Mouse (Mus musculus) neural tube, embryonic 13.5 days (tissue): ENCODE data around the gene Ipo5. TPM values are rescaled to one million over a fixed set of nuclear protein-coding genes. Genes with fewer than 3 reads are reported as not detected.

Source experiments
- ATAC-seq: fragments of 200-750 bp; cut with Nextera tagmentation; 2 replicates; pipeline ENCODE4 v1.8.0; 2017; ENCODE audit warnings: low read depth, mild to moderate bottlenecking, moderate TSS enrichment, moderate library complexity
- H3K27ac ChIP-seq: fragments of 300-500 bp; sonication (generic); replicated peaks from 2 replicates; pipeline ENCODE4 v1.5.1; 2015; ENCODE audit warnings: moderate library complexity, mild to moderate bottlenecking, inconsistent platforms
- H3K27me3 ChIP-seq: fragments of 300-500 bp; sonication (generic); 2 replicates; pipeline ENCODE4 v1.6.1; 2015; ENCODE audit warnings: mild to moderate bottlenecking, inconsistent platforms
- H3K36me3 ChIP-seq: fragments of 300-500 bp; sonication (generic); 2 replicates; pipeline ENCODE4 v1.6.1; 2015; ENCODE audit warnings: mild to moderate bottlenecking, inconsistent platforms
- H3K4me1 ChIP-seq: fragments of 300-500 bp; sonication (generic); replicated peaks from 2 replicates; pipeline ENCODE4 v1.6.1; 2015; ENCODE audit warnings: inconsistent platforms
- H3K4me2 ChIP-seq: fragments of 300-500 bp; sonication (generic); 2 replicates; pipeline ENCODE4 v1.6.1; 2015; ENCODE audit warnings: inconsistent platforms, mild to moderate bottlenecking, moderate library complexity
- H3K4me3 ChIP-seq: fragments of 300-500 bp; sonication (generic); 2 replicates; pipeline ENCODE4 v1.5.1; 2015; ENCODE audit warnings: mild to moderate bottlenecking, inconsistent platforms
- H3K9ac ChIP-seq: fragments of 300-500 bp; sonication (generic); 2 replicates; pipeline ENCODE4 v1.6.1; 2015; ENCODE audit warnings: moderate library complexity, mild to moderate bottlenecking, inconsistent platforms
- H3K9me3 ChIP-seq: fragments of 300-500 bp; sonication (generic); 2 replicates; pipeline ENCODE4 v1.6.1; 2016; ENCODE audit warnings: inconsistent platforms
- WGBS: fragments of 180-500 bp; shearing (Covaris S2); methylation state at CpG from one replicate; pipeline ENCODE4 v1.1.7; 2015; 5-methylcytosine and 5-hydroxymethylcytosine counted together
- polyA plus RNA-seq: library from polyadenylated mRNA; unstranded; fragments of >200 nt; fragmentation: Nextera tagmentation; extraction: Ambion mirVana; gene quantifications from 2 replicates; pipeline ENCODE4 v1.2.1, GENCODE M21; 2015

Gene Ipo5
- polyA plus RNA-seq, 1 experiment from 2014 or later = 56.5 TPM

DNA sequence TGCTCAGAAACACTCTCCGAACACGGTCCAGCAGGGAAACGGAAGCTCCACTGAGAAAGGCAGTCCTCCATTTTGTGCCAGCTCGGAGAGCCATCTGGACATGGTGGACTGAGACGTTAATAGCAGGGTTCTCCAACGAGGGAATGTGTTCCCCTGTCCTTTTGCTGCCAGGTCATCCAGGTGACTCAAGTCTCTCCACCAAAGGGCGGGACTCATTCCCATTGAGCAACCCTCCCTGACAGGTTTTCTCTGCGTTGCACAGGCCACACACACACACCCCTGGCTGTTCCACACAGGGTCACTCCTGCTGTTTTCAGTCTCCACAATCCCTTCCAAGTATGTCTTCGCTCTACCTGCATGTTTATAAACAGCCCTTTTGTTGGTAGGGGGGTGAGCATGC is 30.0 kb upstream of the Ipo5 start:
- no peak overlapping the region for H3K9ac ChIP-seq
- H3K27me3 ChIP-seq = no peaks in the 10 kb centered on the region
- H3K4me2 ChIP-seq = no peak overlapping the region
- ATAC-seq = no peak
- no peak overlapping the region for H3K4me3 ChIP-seq
- no peak overlapping the region for H3K27ac ChIP-seq
- no peaks in the 10 kb centered on the region for H3K4me1 ChIP-seq
- WGBS = 91% methylated on average over 9 of the region's 9 CpGs
- no peaks in the 10 kb centered on the region for H3K36me3 ChIP-seq
- no peaks in the 10 kb centered on the region for H3K9me3 ChIP-seq

DNA sequence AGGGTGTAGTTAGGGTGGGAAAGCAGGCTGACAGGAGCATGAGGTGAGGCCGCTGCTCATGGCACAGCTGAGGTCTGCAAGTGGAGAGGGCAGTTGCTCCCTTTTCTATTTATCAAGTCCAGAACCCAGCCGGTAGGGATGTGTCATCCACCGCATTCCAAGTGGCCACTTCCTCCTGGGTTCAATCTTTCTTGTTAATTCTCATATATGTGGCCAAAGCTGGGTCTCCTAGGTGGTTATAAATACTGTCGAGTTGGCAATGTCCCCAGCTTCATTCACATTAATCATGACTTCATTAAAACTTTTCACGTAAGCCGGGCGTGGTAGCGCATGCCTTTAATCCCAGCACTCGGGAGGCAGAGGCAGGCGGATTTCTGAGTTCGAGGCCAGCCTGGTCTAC is 22.3 kb upstream of the Ipo5 start:
- Histone ChIP-seq H3K36me3 (no peaks in the 10 kb centered on the region), H3K27ac (no peak overlapping the region), H3K9me3 (no peaks in the 10 kb centered on the region), H3K4me2 (no peak overlapping the region), H3K4me1 (no peaks in the 10 kb centered on the region), H3K27me3 (no peaks in the 10 kb centered on the region), H3K9ac (no peak overlapping the region), H3K4me3 (no peak overlapping the region)
- WGBS = 85% methylated on average over 11 of the region's 11 CpGs
- no peak for ATAC-seq

DNA sequence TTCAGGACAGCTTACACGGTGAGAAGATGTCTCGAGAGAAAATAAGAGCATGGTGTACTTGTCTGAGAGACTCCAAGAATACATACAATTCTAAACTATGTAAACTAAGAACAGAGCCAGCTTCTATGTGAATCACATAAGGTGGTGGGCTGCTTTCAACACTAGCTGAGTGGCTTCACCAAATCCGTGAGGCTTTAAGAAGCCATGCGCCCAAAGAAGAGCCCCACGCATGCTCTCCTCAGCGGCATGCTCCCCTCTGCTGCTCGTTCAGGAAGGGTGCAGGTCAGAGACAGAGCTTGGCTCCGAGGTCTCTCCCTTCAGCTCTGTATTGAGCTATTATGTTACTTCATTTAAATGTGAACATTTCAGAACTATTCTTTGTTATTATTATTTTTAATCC is 18.7 kb upstream of the Ipo5 start:
- H3K9me3 ChIP-seq = no peaks in the 10 kb centered on the region
- WGBS = 78% methylated on average over 8 of the region's 8 CpGs
- H3K36me3 ChIP-seq = no peaks in the 10 kb centered on the region
- no peak overlapping the region for H3K4me2 ChIP-seq
- ATAC-seq = no peak
- H3K27ac ChIP-seq = no peak overlapping the region
- H3K4me3 ChIP-seq = no peak overlapping the region
- H3K4me1 ChIP-seq = no peaks in the 10 kb centered on the region
- no peak overlapping the region for H3K9ac ChIP-seq
- no peaks in the 10 kb centered on the region for H3K27me3 ChIP-seq

DNA sequence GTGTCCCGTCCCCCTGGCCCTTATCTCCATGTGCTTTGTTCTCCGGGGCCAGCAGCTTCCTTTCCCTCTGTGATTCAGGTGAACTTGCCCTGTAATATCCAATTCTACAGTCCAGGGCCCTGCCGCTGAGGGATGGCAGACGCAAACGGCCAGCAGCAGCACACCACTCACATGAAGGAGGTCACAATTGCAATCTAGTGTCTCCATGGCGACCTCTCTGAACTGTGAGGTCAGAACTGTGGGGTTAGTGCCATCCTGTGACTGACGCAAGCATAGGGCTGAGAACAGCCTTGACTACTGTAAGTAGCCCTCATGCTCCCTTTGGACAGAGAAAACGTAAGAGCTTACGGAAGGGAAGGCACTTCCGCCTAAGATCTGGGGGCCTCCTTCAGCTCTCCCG is 14.4 kb upstream of the Ipo5 start:
- H3K4me2 ChIP-seq = no peak overlapping the region
- H3K27ac ChIP-seq = no peak overlapping the region
- no peaks in the 10 kb centered on the region for H3K4me1 ChIP-seq
- H3K9me3 ChIP-seq = no peaks in the 10 kb centered on the region
- H3K36me3 ChIP-seq = no peaks in the 10 kb centered on the region
- ATAC-seq = no peak
- 74% methylated on average over 11 of the region's 11 CpGs for WGBS
- H3K27me3 ChIP-seq = no peaks in the 10 kb centered on the region
- H3K9ac ChIP-seq = no peak overlapping the region
- no peak overlapping the region for H3K4me3 ChIP-seq

DNA sequence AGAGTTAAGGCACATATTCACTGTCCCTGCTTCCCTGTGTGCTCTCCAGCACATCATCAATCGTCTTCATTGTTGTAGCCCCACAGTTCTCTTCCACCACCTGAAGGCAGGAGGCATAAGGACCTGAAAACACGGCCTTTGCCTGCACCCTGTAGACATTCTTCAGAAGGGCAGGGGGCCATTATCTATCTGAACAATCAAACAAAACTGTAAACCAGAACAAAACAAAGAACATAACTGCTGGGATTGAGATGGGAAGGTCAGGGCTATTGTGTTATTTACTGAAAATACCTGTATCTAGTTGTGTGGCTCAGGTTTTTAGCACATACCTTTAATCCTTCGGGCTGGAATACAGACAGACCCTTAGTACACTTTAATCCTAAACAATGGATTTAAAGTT is 12.1 kb upstream of the Ipo5 start:
- H3K4me1 ChIP-seq = no peaks in the 10 kb centered on the region

DNA sequence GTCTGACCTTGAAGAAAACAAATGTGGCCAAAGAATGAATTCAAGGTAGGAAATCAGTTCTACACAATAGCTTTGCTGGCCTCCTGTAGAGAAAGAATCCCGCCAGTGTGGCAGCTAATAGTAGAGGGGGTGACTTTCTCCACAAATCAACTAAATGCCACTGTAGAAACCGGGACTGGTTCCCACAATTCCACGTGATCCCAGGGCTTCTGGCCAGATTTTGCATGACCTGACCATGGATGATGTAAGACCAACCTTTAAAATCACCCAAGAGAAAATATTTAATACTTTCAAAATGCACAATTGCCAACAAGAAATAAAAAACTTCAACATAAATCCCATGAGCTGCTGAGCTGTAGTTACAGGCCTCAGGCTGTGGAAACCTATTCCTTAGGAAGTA is 1.6 kb upstream of the Ipo5 start:
- ATAC-seq = no peak
- Histone ChIP-seq H3K9me3 (no peaks in the 10 kb centered on the region), H3K27ac (no peak overlapping the region), H3K4me3 (no peak overlapping the region), H3K4me1 (peaks cover 20% of the 10 kb centered on the region), H3K9ac (no peak overlapping the region), H3K36me3 (no peaks in the 10 kb centered on the region), H3K4me2 (no peak overlapping the region), H3K27me3 (no peaks in the 10 kb centered on the region)
- 32% methylated on average over 3 of the region's 3 CpGs for WGBS

More for the DNA sequence above, 12.1 kb upstream of the Ipo5 start:
- Histone ChIP-seq H3K27me3 (no peaks in the 10 kb centered on the region), H3K9ac (no peak overlapping the region), H3K36me3 (no peaks in the 10 kb centered on the region), H3K4me2 (no peak overlapping the region), H3K27ac (no peak overlapping the region), H3K4me3 (no peak overlapping the region), H3K9me3 (no peaks in the 10 kb centered on the region)
- WGBS = 79% methylated on average over 3 of the region's 3 CpGs
- no peak for ATAC-seq

DNA sequence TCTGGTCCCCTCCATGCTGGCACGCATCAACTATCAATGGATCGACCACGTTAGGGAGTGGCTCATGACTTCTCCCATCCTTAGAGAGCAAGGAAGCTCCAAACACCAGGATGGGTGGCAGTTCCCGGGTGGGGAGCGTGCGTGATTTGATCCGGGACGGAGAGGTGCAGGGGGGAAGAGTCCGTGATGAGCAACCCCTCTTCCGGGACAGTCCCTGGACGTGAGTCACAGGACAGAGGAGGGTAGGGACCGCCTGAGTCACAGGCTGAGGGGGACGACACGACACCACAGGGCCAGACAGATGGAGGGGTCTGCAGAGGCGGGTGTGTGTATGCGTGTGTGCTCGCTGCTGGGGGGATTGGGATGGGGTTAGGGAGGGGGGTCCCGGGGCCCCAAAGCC is 704 bp upstream of the Ipo5 start:
- no peaks in the 10 kb centered on the region for H3K27me3 ChIP-seq
- H3K36me3 ChIP-seq = no peaks in the 10 kb centered on the region
- peak overlapping the region; percentile 85 for H3K9ac ChIP-seq
- ATAC-seq = peak; percentile 87
- peak overlapping the region; percentile 95 for H3K4me2 ChIP-seq
- H3K9me3 ChIP-seq = no peaks in the 10 kb centered on the region
- H3K4me3 ChIP-seq = peak overlapping the region; percentile 90
- peaks cover 20% of the 10 kb centered on the region for H3K4me1 ChIP-seq
- H3K27ac ChIP-seq = peak overlapping the region; percentile 83
- 2% methylated on average over 18 of the region's 18 CpGs for WGBS

DNA sequence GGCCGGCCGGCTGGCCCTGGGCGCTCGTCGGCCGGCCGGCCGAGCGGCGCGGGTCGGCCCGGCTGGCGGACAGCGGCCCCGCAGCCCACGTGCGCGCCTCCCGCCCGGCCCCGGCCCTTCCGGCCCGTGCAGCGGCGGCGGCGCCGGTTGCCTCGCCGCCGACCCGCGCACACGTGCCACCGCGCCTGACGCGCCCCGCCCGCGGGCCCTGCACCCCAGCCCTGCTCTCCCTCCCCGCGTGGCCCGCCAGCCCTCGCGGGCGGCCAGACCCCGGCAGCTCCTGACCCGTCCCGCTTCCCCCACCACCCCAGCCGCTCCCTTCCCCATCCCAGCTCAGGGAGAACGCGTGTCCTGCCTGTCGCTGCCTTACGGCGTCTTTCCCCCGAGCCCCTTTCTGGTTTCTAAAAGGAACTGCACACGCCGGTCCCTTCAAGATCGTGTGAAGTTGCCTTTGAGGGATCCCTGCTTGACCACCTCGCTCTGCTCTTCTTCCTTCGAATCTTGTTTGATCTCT is 421 bp downstream of the Ipo5 start:
- Histone ChIP-seq H3K36me3 (no peaks in the 10 kb centered on the region), H3K4me1 (peaks cover 20% of the 10 kb centered on the region), H3K4me3 (peak overlapping the region; percentile 90), H3K27ac (peak overlapping the region; percentile 94), H3K9ac (peak overlapping the region; percentile 90), H3K27me3 (no peaks in the 10 kb centered on the region), H3K4me2 (peak overlapping the region; percentile 81), H3K9me3 (no peaks in the 10 kb centered on the region)
- ATAC-seq = peak; percentile 67
- WGBS = 0% methylated on average over 11 of the region's 63 CpGs

DNA sequence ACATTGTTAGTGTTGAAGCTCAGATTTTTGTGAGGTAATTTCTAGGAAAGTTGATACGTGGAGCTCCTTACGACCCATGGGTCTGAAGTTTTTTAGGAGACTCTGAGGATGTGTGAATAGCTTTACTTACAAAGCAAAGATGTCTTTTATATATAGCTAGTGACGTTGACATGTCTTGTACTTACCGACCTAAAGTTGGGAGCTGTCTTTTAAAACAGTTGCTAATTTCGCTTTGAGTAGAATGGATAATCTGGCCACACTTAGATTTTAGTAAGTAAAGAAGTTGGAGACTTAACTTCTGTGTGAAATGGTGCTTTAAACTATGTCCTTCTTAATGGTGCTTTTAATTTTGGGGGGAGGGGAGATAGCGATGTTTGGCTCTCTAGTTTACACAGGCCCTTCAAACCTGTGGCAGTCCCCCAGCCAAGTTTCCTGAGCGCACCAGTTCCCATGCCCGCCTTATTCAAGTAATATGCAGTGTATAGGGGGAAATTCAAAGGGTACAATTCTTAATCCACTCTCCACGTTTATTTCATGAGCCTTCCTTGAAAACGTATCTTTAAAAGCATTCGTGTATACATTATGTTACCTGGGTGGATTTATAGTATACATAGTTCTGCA is 1.2 kb downstream of the Ipo5 start:
- Histone ChIP-seq H3K27ac (no peak overlapping the region), H3K4me2 (peak overlapping the region; percentile 81), H3K27me3 (no peaks in the 10 kb centered on the region), H3K9me3 (no peaks in the 10 kb centered on the region), H3K36me3 (no peaks in the 10 kb centered on the region), H3K9ac (peak overlapping the region; percentile 90), H3K4me1 (peaks cover 20% of the 10 kb centered on the region), H3K4me3 (peak overlapping the region; percentile 90)
- ATAC-seq = no peak
- WGBS = 7% methylated on average over 11 of the region's 11 CpGs

DNA sequence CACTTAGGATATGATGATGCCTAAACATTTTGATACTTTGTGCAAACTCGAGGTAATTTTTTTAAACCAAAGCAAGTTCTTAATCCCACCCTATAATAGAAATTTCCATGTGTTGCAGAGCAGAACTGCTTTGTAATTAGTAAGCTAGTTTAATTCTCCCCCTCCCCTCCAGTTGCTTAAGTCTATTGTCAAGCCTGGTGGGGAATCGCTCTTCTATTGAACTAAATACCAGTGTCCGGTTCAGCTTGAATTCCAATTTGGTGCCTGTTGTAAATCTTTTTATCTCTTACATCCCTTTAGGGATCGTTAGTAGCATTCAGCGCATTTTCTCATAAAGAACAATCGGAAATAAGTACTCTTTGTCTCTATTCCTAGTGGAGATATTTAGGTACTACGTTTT is 1.9 kb downstream of the Ipo5 start:
- Histone ChIP-seq H3K36me3 (peaks cover 1% of the 10 kb centered on the region), H3K9me3 (no peaks in the 10 kb centered on the region), H3K27ac (no peak overlapping the region), H3K27me3 (no peaks in the 10 kb centered on the region), H3K4me3 (peak overlapping the region; percentile 90), H3K9ac (peak overlapping the region; percentile 90; the same call in 1 of the 2 replicates), H3K4me2 (peak overlapping the region; percentile 81), H3K4me1 (peaks cover 20% of the 10 kb centered on the region)
- ATAC-seq = no peak
- WGBS = 4% methylated on average over 7 of the region's 7 CpGs

DNA sequence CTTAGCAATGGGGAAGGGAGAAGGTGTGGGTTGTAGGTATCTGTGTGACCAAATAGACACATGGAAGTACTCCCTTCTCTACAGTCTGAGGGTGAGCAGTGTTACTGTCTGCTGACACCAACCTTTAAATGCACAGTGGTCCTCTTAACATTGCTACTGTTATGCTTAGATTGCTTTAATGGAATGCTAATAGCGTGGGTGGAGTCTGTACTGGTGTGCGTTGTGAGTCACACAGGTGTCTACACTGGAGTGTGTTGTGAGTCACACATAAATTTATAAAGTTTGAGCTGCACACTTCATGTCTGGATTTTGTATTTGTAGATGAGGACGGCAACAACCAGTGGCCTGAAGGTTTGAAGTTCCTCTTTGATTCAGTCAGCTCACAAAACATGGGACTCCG is 10.8 kb downstream of the Ipo5 start:
- no peak for ATAC-seq
- Histone ChIP-seq H3K9me3 (no peaks in the 10 kb centered on the region), H3K27ac (no peak overlapping the region), H3K27me3 (no peaks in the 10 kb centered on the region), H3K9ac (no peak overlapping the region), H3K4me3 (no peak overlapping the region), H3K4me1 (no peaks in the 10 kb centered on the region), H3K4me2 (no peak overlapping the region), H3K36me3 (peaks cover 80% of the 10 kb centered on the region)
- 96% methylated on average over 4 of the region's 4 CpGs for WGBS

DNA sequence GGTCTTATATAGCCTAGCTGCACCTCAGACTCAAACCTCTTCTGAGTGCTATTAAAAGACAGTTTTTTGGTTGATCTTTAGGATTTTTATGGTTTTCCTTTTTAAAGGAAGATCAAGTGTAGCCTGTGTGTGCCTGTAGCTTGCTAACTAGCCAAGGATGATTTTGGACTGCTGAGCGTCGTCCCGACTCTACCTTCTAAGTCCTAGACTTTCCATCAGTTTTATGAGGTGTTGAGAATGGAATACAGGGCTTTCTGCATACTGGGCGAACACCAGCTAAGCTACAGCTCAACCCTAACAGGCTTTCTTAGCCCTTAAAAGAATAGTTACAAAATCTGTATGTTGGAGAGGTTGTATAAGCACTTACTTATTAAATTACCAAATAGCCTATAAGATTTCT is 13.0 kb downstream of the Ipo5 start:
- Histone ChIP-seq H3K4me2 (no peak overlapping the region), H3K36me3 (peaks cover 88% of the 10 kb centered on the region), H3K4me1 (no peaks in the 10 kb centered on the region), H3K9me3 (no peaks in the 10 kb centered on the region), H3K9ac (no peak overlapping the region), H3K27me3 (no peaks in the 10 kb centered on the region), H3K27ac (no peak overlapping the region), H3K4me3 (no peak overlapping the region)
- 96% methylated on average over 4 of the region's 4 CpGs for WGBS
- no peak for ATAC-seq
